Mouse (Mus musculus) cortical plate, adult 2 months (tissue): ENCODE results near the gene Srr.

Source experiments
- CTCF ChIP-seq: fragments of 200-500 bp; IDR thresholded peaks from 2 replicates; pipeline ENCODE4 v1.5.1; 2011; ENCODE audit warnings: mild to moderate bottlenecking, control low read depth, low read length; ENCODE audit not compliant: insufficient read depth; ENCODE audit errors: extremely low read depth
- POLR2A ChIP-seq: fragments of 200-500 bp; IDR thresholded peaks from 2 replicates; pipeline ENCODE4 v1.6.1; 2011; ENCODE audit warnings: mild to moderate bottlenecking, low read length, control low read depth; ENCODE audit not compliant: insufficient read depth; ENCODE audit errors: extremely low read depth

DNA sequence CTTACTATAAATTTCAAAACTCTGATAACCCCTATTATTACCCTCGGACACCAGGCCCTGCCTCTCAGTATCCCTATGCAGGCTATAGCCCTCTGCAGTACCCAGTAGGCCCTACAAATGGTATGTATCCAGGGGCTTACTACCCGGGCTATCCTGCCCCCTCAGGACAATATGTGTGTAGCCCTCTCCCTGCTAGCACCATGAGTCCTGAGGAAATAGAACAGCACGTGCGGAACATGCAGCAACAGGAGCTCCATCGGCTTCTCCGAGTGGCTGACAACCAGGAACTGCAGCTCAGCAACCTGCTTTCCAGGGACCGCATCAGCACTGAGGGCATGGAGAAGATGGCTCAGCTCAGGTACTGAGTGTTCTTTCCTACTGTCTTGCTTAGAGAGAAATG is 4.6 kb upstream of the Srr start:
- TF ChIP-seq CTCF (no peak), POLR2A (no peak)
